Mouse (Mus musculus) liver, adult 2 months (tissue): ENCODE results near the gene Elp5. TPM values are rescaled to one million over a fixed set of nuclear protein-coding genes. Genes with fewer than 3 reads are reported as not detected.

Experiments used
- DNase-seq: peaks from one replicate; pipeline ENCODE4 v3.0.0-alpha.2; 2011; ENCODE audit warnings: low read depth, low spot score; ENCODE audit errors: extremely low read depth
- H3K27ac ChIP-seq: fragments of 200-500 bp; replicated peaks from 2 replicates; pipeline ENCODE4 v1.5.1; 2012; ENCODE audit warnings: low read depth, mild to moderate bottlenecking, control low read depth, inconsistent platforms, low read length; ENCODE audit not compliant: insufficient read depth
- H3K27me3 ChIP-seq: fragments of 200-500 bp; 2 replicates; pipeline ENCODE4 v1.6.1; 2012; ENCODE audit warnings: mild to moderate bottlenecking, moderate library complexity, low read length, inconsistent platforms; ENCODE audit not compliant: control insufficient read depth, insufficient read depth
- H3K36me3 ChIP-seq: fragments of 200-500 bp; 2 replicates; pipeline ENCODE4 v1.6.1; 2012; ENCODE audit warnings: low read length, inconsistent platforms; ENCODE audit not compliant: control insufficient read depth, insufficient read depth
- H3K4me1 ChIP-seq: fragments of 200-500 bp; 2 replicates; pipeline ENCODE4 v1.6.1; 2011; ENCODE audit warnings: low read length; ENCODE audit not compliant: control insufficient read depth, insufficient read depth
- H3K4me3 ChIP-seq: fragments of 200-500 bp; 2 replicates; pipeline ENCODE4 v1.5.1; 2011; ENCODE audit warnings: low read depth, mild to moderate bottlenecking, control low read depth, low read length, moderate library complexity; ENCODE audit not compliant: insufficient read depth
- H3K79me2 ChIP-seq: fragments of 200-500 bp; 2 replicates; pipeline ENCODE4 v1.6.1; 2012; ENCODE audit warnings: inconsistent platforms, mild to moderate bottlenecking, low read length, moderate library complexity; ENCODE audit not compliant: control insufficient read depth, insufficient read depth
- H3K9ac ChIP-seq: fragments of 200-500 bp; 2 replicates; pipeline ENCODE4 v1.6.1; 2012; ENCODE audit warnings: low read depth, mild to moderate bottlenecking, control low read depth, inconsistent platforms, low read length
- CTCF ChIP-seq: fragments of 200-500 bp; IDR thresholded peaks from 2 replicates; pipeline ENCODE4 v1.5.1; 2011; ENCODE audit warnings: low read depth, low read length, control low read depth
- POLR2A ChIP-seq: fragments of 200-500 bp; IDR thresholded peaks from 2 replicates; pipeline ENCODE4 v1.6.1; 2011; ENCODE audit warnings: low read length, control low read depth; ENCODE audit not compliant: insufficient read depth; ENCODE audit errors: extremely low read depth
- WGBS: fragments of 180-500 bp; shearing (Covaris S2); methylation state at CpG from one replicate; pipeline ENCODE4 v1.1.7; 2018; 5-methylcytosine and 5-hydroxymethylcytosine counted together
- polyA plus RNA-seq: library from polyadenylated mRNA; depleted of rRNA; stranded (reverse); fragments of >200 nt; gene quantifications from 2 replicates; pipeline ENCODE4 v1.2.3, GENCODE M21; 2012
- total RNA-seq: library from RNA; depleted of rRNA; stranded (reverse); fragments of >200 nt; gene quantifications from 2 replicates; pipeline ENCODE4 v1.2.3, GENCODE M21; 2014

The Elp5 gene
- total and polyA plus RNA-seq, 2 experiments = 19.5 to 30.8 TPM

DNA sequence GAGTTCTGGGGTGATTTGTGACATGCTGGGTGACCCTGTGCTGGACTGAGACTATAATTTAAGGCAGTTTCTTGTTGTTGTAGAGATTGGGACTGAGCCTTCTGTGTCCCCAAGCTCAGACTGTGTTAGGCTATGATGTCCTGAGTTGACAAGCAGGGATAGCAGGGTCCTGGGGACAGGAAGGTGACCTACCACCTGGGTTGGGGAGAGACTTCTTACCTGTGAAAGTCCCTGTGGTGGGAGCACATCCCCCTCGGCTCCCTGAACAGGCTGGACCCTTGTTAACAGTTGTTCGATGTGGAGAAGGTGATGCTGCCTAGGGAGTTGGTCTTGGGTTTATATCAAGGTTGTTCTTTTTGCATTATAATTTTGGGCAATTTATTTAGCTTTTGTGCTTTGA is 20.2 kb upstream of the Elp5 start:
- no peak for DNase-seq
- H3K9ac ChIP-seq = no peak overlapping the region
- H3K27ac ChIP-seq = no peak overlapping the region
- no peak overlapping the region for H3K4me3 ChIP-seq
- 93% methylated on average over 2 of the region's 2 CpGs for WGBS
- no peak for TF ChIP-seq CTCF
- TF ChIP-seq POLR2A = no peak
- no peaks in the 10 kb centered on the region for H3K27me3 ChIP-seq
- H3K4me1 ChIP-seq = peaks cover 8% of the 10 kb centered on the region
- H3K36me3 ChIP-seq = peaks cover 7% of the 10 kb centered on the region; the same call in 1 of the 2 replicates
- H3K79me2 ChIP-seq = peaks cover 14% of the 10 kb centered on the region

DNA sequence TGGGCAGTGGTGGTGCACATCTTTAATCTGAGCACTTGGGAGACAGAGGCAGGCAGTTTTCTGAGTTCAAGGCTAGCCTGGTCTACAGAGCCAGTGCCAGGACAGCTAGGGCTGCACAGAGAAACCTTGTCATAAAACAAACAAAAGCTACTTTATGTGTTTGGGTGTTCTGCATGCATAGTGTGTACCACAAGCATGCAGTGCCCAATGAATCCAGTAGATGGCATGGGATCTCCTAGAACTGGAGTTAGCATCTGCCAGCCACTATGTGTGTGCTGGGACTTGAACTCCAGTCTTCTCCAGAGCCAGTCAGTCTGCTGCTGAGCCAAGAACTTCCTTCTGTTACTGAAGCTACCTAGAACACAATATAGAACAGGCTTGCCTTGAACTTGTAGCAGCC is 19.5 kb upstream of the Elp5 start:
- Histone ChIP-seq H3K9ac (no peak overlapping the region), H3K4me1 (peaks cover 8% of the 10 kb centered on the region), H3K4me3 (no peak overlapping the region), H3K27me3 (no peaks in the 10 kb centered on the region), H3K79me2 (peaks cover 14% of the 10 kb centered on the region), H3K36me3 (peaks cover 6% of the 10 kb centered on the region; the same call in 1 of the 2 replicates), H3K27ac (no peak overlapping the region)
- DNase-seq = peak; percentile 44
- TF ChIP-seq POLR2A = no peak
- TF ChIP-seq CTCF = peak; percentile 17; the same call in 1 of the 2 replicates

DNA sequence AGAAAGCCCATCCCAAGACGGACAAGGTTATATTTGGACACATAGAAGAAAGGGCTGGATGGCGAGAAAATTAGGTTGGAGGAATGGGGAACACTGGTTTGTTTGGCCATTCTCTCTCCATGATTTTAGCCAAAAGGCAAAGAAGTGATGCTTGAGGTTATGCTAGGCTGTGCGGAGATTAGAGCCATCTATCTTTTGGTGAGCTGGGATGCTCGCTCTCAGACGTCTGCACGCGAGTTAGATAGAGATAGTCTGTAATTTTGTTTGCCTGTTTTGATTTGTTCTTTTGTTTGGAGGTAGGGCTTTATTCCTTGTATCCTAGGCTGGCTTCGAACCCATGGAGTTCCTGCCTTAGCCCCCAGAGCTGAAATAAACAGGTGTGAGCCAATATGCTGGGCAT is 18.8 kb upstream of the Elp5 start:
- peaks cover 8% of the 10 kb centered on the region for H3K4me1 ChIP-seq
- peak overlapping the region; percentile 66 for H3K27ac ChIP-seq
- no peaks in the 10 kb centered on the region for H3K27me3 ChIP-seq
- peaks cover 19% of the 10 kb centered on the region for H3K79me2 ChIP-seq
- H3K4me3 ChIP-seq = peak overlapping the region; percentile 95
- peak overlapping the region; percentile 97 for H3K9ac ChIP-seq
- DNase-seq = no peak
- H3K36me3 ChIP-seq = peaks cover 6% of the 10 kb centered on the region; the same call in 1 of the 2 replicates
- 14% methylated on average over 8 of the region's 8 CpGs for WGBS
- TF ChIP-seq POLR2A (no peak), CTCF (no peak)

DNA sequence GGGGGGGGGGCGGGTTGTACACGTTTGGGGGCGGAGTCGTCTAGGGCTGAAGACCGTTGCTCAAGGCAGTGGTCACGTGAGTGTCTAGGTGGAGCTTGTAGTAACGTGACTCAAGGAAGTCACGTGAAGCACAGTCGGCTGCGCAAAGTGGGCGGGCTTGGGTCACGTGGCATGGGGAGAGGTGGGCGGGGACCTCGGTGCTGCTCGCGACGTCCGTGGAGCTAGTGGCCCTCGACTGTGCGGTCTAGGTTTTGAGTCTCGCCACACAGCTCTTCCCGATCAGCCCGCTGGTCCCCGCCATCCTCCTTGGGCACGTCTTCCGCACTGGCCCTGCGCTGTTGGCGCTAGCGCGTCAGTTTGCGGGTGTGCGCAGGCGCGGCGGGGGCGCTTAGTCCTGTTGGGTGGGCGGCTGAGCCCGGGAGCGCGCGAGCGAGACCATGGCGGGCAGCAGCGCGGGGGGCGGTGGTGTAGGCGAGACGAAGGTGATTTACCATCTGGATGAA is 18.1 kb upstream of the Elp5 start, which contains the start of gene Dvl2:
TSS of gene Dvl2 (plus strand) at position 200 of the 503 bp plus-strand sequence.
- peaks cover 24% of the 10 kb centered on the region for H3K79me2 ChIP-seq
- WGBS = under 1% methylated on average over 48 of the region's 48 CpGs
- H3K4me1 ChIP-seq = peaks cover 8% of the 10 kb centered on the region
- H3K27me3 ChIP-seq = no peaks in the 10 kb centered on the region
- H3K27ac ChIP-seq = peak within 1 kb of the TSS; percentile 66
- peak within 1 kb of the TSS; percentile 97 for H3K9ac ChIP-seq
- H3K36me3 ChIP-seq = peaks cover 6% of the 10 kb centered on the region; the same call in 1 of the 2 replicates
- peak within 1 kb of the TSS; percentile 95 for H3K4me3 ChIP-seq
- TF ChIP-seq CTCF (no peak), POLR2A (peak; percentile 59)
- peak; percentile 95 for DNase-seq

DNA sequence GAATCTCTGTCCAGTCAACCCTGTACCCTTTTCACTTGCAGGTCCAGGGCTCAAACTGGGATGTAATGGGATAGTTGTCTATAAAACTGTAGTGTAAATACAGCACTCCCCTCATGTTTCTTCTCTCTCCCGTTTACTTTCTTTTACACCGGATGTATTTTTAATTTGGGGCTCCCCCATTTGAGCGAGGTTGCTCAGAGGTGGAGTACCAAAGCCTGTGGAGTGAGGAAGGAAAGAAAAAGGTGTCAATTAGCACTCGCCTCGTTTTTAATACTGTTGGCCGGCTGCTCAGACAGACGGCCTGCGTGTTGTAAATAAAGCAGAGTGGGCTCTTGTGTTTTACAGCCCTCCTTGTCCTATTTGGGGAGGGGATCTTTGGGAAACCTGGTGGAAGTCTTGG is 17.3 kb upstream of the Elp5 start:
- Histone ChIP-seq H3K9ac (no peak overlapping the region), H3K4me3 (no peak overlapping the region), H3K4me1 (peaks cover 8% of the 10 kb centered on the region), H3K27ac (no peak overlapping the region), H3K36me3 (peaks cover 8% of the 10 kb centered on the region; the same call in 1 of the 2 replicates), H3K79me2 (peaks cover 24% of the 10 kb centered on the region), H3K27me3 (no peaks in the 10 kb centered on the region)
- no peak for TF ChIP-seq POLR2A
- no peak for TF ChIP-seq CTCF
- 85% methylated on average over 8 of the region's 8 CpGs for WGBS
- no peak for DNase-seq
